Mouse (Mus musculus) gastrocnemius, adult 2 months (tissue): ENCODE measurements at regions not wholly inside any gene's neighbourhood (a gene's known extent, or its start where the extent isn't known, plus 50 kb on each side); places are given as distances from the start of the nearest gene placed in this dataset.
A peak's percentile ranks its signal among the peaks of the same experiment; 100 is the strongest.

Source experiments
- DNase-seq: peaks from one replicate; pipeline ENCODE4 v3.0.0; 2022
- H3K27ac ChIP-seq: fragments of 200-600 bp; 2 replicates; pipeline ENCODE4 v1.8.1; 2022; ENCODE audit warnings: mild to moderate bottlenecking
- H3K4me3 ChIP-seq: fragments of 200-600 bp; 2 replicates; pipeline ENCODE4 v1.8.1; 2022; ENCODE audit warnings: mild to moderate bottlenecking, moderate library complexity
- CTCF ChIP-seq: fragments of 200-600 bp; IDR thresholded peaks from 2 replicates; pipeline ENCODE4 v1.8.1; 2022; ENCODE audit warnings: antibody characterized with exemption, mild to moderate bottlenecking, moderate library complexity
- intact Hi-C: fragments of 180-260 bp; cut with DNase I; formaldehyde crosslinking; loops from one replicate; pipeline ENCODE4 v1.15.1; 2025

GRCm38 (mm10) chr6:94951971-94952768, 164.9 kb upstream of the Kbtbd8 start:
- Histone ChIP-seq H3K4me3 (no peak overlapping the region), H3K27ac (no peak overlapping the region)
- intact Hi-C loops, result no loop called here
- TF ChIP-seq CTCF, result no peak
- DNase-seq, result no peak

- no peak for DNase-seq
- Histone ChIP-seq H3K4me3 (no peak overlapping the region), H3K27ac (no peak overlapping the region)
- intact Hi-C loops, result no loop called here
- TF ChIP-seq CTCF, result no peak
These were observed 166.1 kb upstream of the Kbtbd8 start for GRCm38 (mm10) chr6:94950944-94951343.

- no peak for TF ChIP-seq CTCF
- H3K27ac ChIP-seq, result no peak overlapping the region
- no peak overlapping the region for H3K4me3 ChIP-seq
- intact Hi-C loops, result no loop called here
- DNase-seq, result peak; percentile 26
These were observed 166.7 kb upstream of the Kbtbd8 start for GRCm38 (mm10) chr6:94950319-94950718.

- intact Hi-C loops, result no loop called here
- DNase-seq, result no peak
- H3K4me3 ChIP-seq, result no peak overlapping the region
- H3K27ac ChIP-seq, result no peak overlapping the region
- no peak for TF ChIP-seq CTCF
These were observed 170.6 kb upstream of the Kbtbd8 start for GRCm38 (mm10) chr6:94946352-94946900.

GRCm38 (mm10) chr6:94945715-94946114, 171.3 kb upstream of the Kbtbd8 start:
- Histone ChIP-seq H3K27ac (no peak overlapping the region), H3K4me3 (no peak overlapping the region)
- intact Hi-C loops, result no loop called here
- TF ChIP-seq CTCF, result no peak
- no peak for DNase-seq

GRCm38 (mm10) chr6:94944196-94944595, 172.8 kb upstream of the Kbtbd8 start:
- Histone ChIP-seq H3K27ac (no peak overlapping the region), H3K4me3 (no peak overlapping the region)
- TF ChIP-seq CTCF, result no peak
- no peak for DNase-seq
- intact Hi-C loops, result no loop called here

GRCm38 (mm10) chr6:94938949-94939348, 178.1 kb upstream of the Kbtbd8 start:
- intact Hi-C loops, result no loop called here

GRCm38 (mm10) chr6:94936206-94936605, 180.8 kb upstream of the Kbtbd8 start:
- intact Hi-C loops, result no loop called here
- no peak for DNase-seq
- Histone ChIP-seq H3K27ac (no peak overlapping the region), H3K4me3 (no peak overlapping the region)
- TF ChIP-seq CTCF, result no peak

More at GRCm38 (mm10) chr6:94938949-94939348, 178.1 kb upstream of the Kbtbd8 start:
- no peak overlapping the region for H3K4me3 ChIP-seq
- no peak overlapping the region for H3K27ac ChIP-seq
- no peak for DNase-seq
- TF ChIP-seq CTCF, result no peak

- intact Hi-C loops, result no loop called here
- Histone ChIP-seq H3K27ac (no peak overlapping the region), H3K4me3 (no peak overlapping the region)
- no peak for TF ChIP-seq CTCF
- DNase-seq, result peak; percentile 30
These were observed 181.3 kb upstream of the Kbtbd8 start for GRCm38 (mm10) chr6:94935706-94936105.

GRCm38 (mm10) chr6:94927811-94928210, 189.2 kb upstream of the Kbtbd8 start:
- Histone ChIP-seq H3K4me3 (no peak overlapping the region), H3K27ac (no peak overlapping the region)
- no peak for DNase-seq
- intact Hi-C loops, result no loop called here
- TF ChIP-seq CTCF, result no peak

- H3K4me3 ChIP-seq, result no peak overlapping the region
- no peak overlapping the region for H3K27ac ChIP-seq
- no peak for DNase-seq
- no peak for TF ChIP-seq CTCF
- intact Hi-C loops, result no loop called here
These were observed 190.3 kb upstream of the Kbtbd8 start for GRCm38 (mm10) chr6:94926652-94927211.

GRCm38 (mm10) chr6:94925408-94925807, 191.6 kb upstream of the Kbtbd8 start:
- H3K4me3 ChIP-seq, result no peak overlapping the region
- intact Hi-C loops, result no loop called here
- TF ChIP-seq CTCF, result no peak
- H3K27ac ChIP-seq, result no peak overlapping the region
- no peak for DNase-seq

GRCm38 (mm10) chr6:94924338-94925039, 192.6 kb upstream of the Kbtbd8 start:
- DNase-seq, result no peak
- intact Hi-C loops, result no loop called here
- no peak overlapping the region for H3K27ac ChIP-seq
- no peak overlapping the region for H3K4me3 ChIP-seq
- no peak for TF ChIP-seq CTCF
